Comparison of ENCODE assay signal across 8 mouse cellular contexts in the genomic region with DNA sequence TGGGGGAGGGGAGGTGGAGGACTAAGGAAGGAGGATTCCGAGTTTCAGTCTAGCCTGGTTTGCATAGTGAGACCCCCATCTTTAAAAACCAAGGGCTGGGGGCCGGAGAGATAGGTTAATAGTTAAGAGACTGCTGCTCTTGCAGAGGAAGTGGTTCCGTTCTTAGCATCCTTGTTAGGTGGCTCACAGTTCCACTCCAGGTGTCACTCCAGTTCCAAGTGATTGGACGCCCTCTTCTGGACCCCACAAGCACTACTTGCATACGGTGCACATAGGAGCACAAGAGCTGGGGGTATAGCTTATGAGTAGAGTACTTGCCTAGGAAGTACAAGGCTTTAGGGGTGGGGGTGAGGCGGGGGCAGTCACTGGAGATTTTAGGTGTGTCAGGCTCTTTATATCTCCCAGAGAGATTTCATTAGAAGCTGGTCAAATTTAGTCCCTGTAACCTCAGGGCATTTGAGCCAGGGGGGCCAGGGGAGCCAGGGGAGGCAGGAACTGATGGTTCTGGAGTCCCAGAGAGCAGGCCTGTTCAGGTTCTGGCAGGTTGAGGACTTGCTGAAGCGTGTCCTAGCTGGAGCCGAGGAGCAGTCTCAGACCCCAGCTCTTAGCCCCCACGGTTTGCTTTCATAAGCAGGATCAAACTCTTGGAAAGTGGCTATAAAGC. TPM values are rescaled to one million over a fixed set of nuclear protein-coding genes. Genes with fewer than 3 reads are reported as not detected.
DNase-seq lines count a peak whose midpoint lies in the region; ATAC-seq and TF ChIP-seq lines count a peak whose summit lies in the region.

No protein-coding gene starts in this region.

- peak overlapping the region; percentile 96 for H3K4me2 ChIP-seq in midbrain, embryonic 15.5 days

- peak overlapping the region; percentile 86 for H3K4me3 ChIP-seq in midbrain, embryonic 15.5 days
- no peak overlapping the region for H3K4me3 ChIP-seq in thymus, adult 2 months (ENCODE audit: control insufficient read depth, insufficient read depth, low read length)

- no peak overlapping the region for H3K9ac ChIP-seq in midbrain, embryonic 15.5 days

- no peak for TF ChIP-seq POLR2A in thymus, adult 2 months (IDR thresholded peaks at IDR 0.05; ENCODE audit: control insufficient read depth, extremely low read depth, insufficient read depth, low read length, poor library complexity)

- no peak overlapping the region for H3K27ac ChIP-seq in midbrain, embryonic 15.5 days
- no peak overlapping the region for H3K27ac ChIP-seq in thymus, adult 2 months (ENCODE audit: control insufficient read depth, insufficient read depth, low read length)

- WGBS in midbrain, embryonic 15.5 days = 13% methylated on average over 9 of the region's 9 CpGs
- 15% methylated on average over 9 of the region's 9 CpGs for WGBS in thymus, adult 2 months

- peak; percentile 93 for DNase-seq in heart, adult 11 months
- DNase-seq in heart, postnatal 25 days (ENCODE audit: low spot score) = no peak
- DNase-seq in adrenal gland, postnatal 36 days = peak; percentile 40 to 57
- peak; percentile 37 for DNase-seq in hindlimb bud, embryonic 11.5 days (ENCODE audit: extremely low spot score, low read depth, low spot score)
- DNase-seq in liver = peak; percentile 62
- peak; percentile 84 for DNase-seq in thymus, adult 2 months

- no peaks in the 10 kb centered on the region for H3K9me3 ChIP-seq in midbrain, embryonic 15.5 days

- no peaks in the 10 kb centered on the region for H3K36me3 ChIP-seq in midbrain, embryonic 15.5 days (replicated peaks)
- no peaks in the 10 kb centered on the region for H3K36me3 ChIP-seq in thymus, adult 2 months (ENCODE audit: control insufficient read depth, insufficient read depth, low read length)

- peaks cover 23% of the 10 kb centered on the region for H3K4me1 ChIP-seq in midbrain, embryonic 15.5 days
- H3K4me1 ChIP-seq in thymus, adult 2 months (replicated peaks; ENCODE audit: control insufficient read depth, insufficient read depth, low read length) = peaks cover 9% of the 10 kb centered on the region

- H3K27me3 ChIP-seq in midbrain, embryonic 15.5 days (replicated peaks) = no peaks in the 10 kb centered on the region
- H3K27me3 ChIP-seq in thymus, adult 2 months (ENCODE audit: control insufficient read depth, insufficient read depth, low read length) = no peaks in the 10 kb centered on the region

- no peak; the same call in 1 of the 2 replicates for TF ChIP-seq CTCF in thymus, adult 2 months (IDR thresholded peaks at IDR 0.05; ENCODE audit: borderline replicate concordance, control insufficient read depth, extremely low read depth, insufficient read depth, low read length, poor library complexity)

- 0 out of 2 replicates have a peak, but pooled peaks have one; percentile 11 for ATAC-seq in erythroid progenitor cell, adult 5-6 weeks (replicated peaks; ENCODE audit: low FRiP score, poor library complexity, severe bottlenecking)
- no peak for ATAC-seq in midbrain, embryonic 15.5 days (replicated peaks)

- intact Hi-C loops in heart, postnatal 25 days (cut with DNase I) = loop anchor here (2.0 to 10.0 kb wide), 4 partner anchors 51 to 773 kb away; partner anchors contain the start of genes Alg2, Sec61b and Stx17

RNA-seq across cellular contexts. Expression of gene Tgfbr1, which starts 1.5 kb away (rescaled TPM):
- total RNA-seq in heart, postnatal 25 days (2021) = 10 to 100 TPM; 14.3 to 15.8 TPM
- 10 to 100 TPM; 34.8 to 40.7 TPM for total RNA-seq in adrenal gland, postnatal 36 days (2021)
- 4.6 and 8.6 TPM in 2 replicates for total RNA-seq in erythroid progenitor cell, adult 5-6 weeks (2015; ENCODE audit: low replicate concordance)
- 6.4 and 7.5 TPM in 2 replicates for total RNA-seq in erythroid progenitor cell, adult 5-6 weeks (2017; ENCODE audit: low replicate concordance)
- 36.4 and 37.5 TPM in 2 replicates for polyA plus RNA-seq in midbrain, embryonic 15.5 days (2015; fragmentation: Nextera tagmentation; extraction: Ambion mirVana)
- polyA plus RNA-seq in thymus, adult 2 months (2012; rRNA removed) = 13.2 and 17.8 TPM in 2 replicates
